Mouse (Mus musculus): Measurements from ENCODE around the gene Prex1. TPM values are rescaled to one million over a fixed set of nuclear protein-coding genes. Genes with fewer than 3 reads are reported as not detected.

Prex1 gene
- polyA plus RNA-seq, 1 experiment from 2014 or later = 10.1 TPM

DNA sequence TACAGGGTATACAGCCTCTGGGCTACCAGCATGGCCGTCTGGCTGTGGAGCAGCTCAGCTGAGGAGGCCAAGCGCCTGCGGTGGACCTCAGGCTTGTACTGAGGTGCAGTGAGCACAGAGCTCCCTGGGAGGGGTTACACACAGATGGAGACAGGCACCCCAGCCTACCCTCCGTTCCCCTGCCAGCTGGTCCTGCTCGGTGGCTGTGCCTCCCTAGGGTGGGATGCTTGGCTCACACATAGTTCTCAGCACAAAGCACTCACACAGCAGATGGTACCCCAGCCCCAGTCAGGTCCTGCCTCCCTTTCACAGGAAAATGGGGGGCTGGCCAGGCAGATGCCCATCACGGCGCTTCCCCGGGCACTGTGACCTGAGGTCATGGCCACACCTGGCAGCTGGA, 163.8 kb downstream of the Prex1 start:
- Histone ChIP-seq H3K4me1 (ENCODE audit: control insufficient read depth, insufficient read depth, low read length) (peaks cover 12% of the 10 kb centered on the region), H3K27ac (ENCODE audit: low read depth, low read length) (no peak overlapping the region), H3K36me3 (ENCODE audit: control insufficient read depth, insufficient read depth, low read length) (no peaks in the 10 kb centered on the region), H3K4me3 (ENCODE audit: low read depth, low read length) (no peak overlapping the region), H3K9ac (ENCODE audit: low read depth, low read length) (no peak overlapping the region), H3K4me2 (no peak overlapping the region), H3K9me3 (replicated peaks; ENCODE audit: control insufficient read depth, low read length) (no peaks in the 10 kb centered on the region), H3K27me3 (ENCODE audit: control insufficient read depth, insufficient read depth, low read length) (no peaks in the 10 kb centered on the region)
- ATAC-seq (replicated peaks; ENCODE audit: insufficient number of reproducible peaks, low FRiP score, low TSS enrichment) = no peak
- WGBS (ENCODE audit: insufficient replicate concordance) = 82% methylated on average over 8 of the region's 8 CpGs

DNA sequence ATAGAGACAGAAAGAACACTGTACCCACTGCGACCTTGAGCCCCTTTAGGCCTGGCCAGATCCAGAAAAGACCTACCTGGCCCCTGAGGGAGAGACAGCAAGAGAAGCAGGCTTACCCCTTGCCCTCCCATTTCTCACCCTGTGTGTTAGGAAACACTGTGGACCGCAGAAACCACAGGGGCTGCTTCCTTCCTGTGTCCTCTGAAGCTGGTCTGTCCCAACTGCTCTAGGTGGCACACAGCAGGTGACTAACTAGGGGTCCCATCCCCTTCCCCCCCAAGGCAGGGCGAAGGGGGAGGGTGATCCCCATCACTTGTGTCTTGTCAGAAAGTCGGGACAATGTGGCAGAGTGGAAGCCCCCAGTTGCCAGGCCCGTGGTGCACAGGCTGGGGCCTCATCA, 164.6 kb downstream of the Prex1 start:
- ATAC-seq (replicated peaks; ENCODE audit: insufficient number of reproducible peaks, low FRiP score, low TSS enrichment) = no peak
- WGBS (ENCODE audit: insufficient replicate concordance) = 78% methylated on average over 5 of the region's 5 CpGs

DNA sequence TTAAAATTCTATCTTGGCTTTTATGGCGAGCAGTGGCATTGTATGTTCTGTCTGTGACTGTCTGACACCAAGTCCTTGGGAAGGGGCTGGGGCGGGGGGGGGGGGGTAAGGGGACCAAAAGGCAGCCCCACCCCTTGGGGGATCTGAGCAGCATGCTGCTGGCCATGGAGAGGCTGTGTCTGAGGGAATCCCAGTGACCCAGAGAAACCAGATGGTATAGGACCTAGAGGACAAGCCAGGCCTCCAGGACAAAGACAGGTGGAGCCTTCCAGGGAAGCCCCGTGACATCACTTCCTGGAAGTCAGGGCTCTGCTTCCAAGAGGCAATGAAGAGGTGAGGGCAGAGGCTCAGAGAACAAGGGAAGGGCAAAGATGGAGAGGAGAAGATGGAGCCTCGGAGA, 168.1 kb downstream of the Prex1 start:
- H3K27ac ChIP-seq (ENCODE audit: low read depth, low read length) = no peak overlapping the region
- H3K4me1 ChIP-seq (ENCODE audit: control insufficient read depth, insufficient read depth, low read length) = no peaks in the 10 kb centered on the region
- no peaks in the 10 kb centered on the region for H3K9me3 ChIP-seq (replicated peaks; ENCODE audit: control insufficient read depth, low read length)
- H3K27me3 ChIP-seq (ENCODE audit: control insufficient read depth, insufficient read depth, low read length) = no peaks in the 10 kb centered on the region
- ATAC-seq (replicated peaks; ENCODE audit: insufficient number of reproducible peaks, low FRiP score, low TSS enrichment) = no peak
- H3K4me2 ChIP-seq = no peak overlapping the region
- H3K4me3 ChIP-seq (ENCODE audit: low read depth, low read length) = no peak overlapping the region
- no peaks in the 10 kb centered on the region for H3K36me3 ChIP-seq (ENCODE audit: control insufficient read depth, insufficient read depth, low read length)
- 77% methylated on average over 4 of the region's 4 CpGs for WGBS (ENCODE audit: insufficient replicate concordance)
- peak overlapping the region; percentile 24; the same call in 1 of the 2 replicates for H3K9ac ChIP-seq (ENCODE audit: low read depth, low read length)

More for the DNA sequence above, 164.6 kb downstream of the Prex1 start:
- H3K27ac ChIP-seq (ENCODE audit: low read depth, low read length) = no peak overlapping the region
- H3K27me3 ChIP-seq (ENCODE audit: control insufficient read depth, insufficient read depth, low read length) = no peaks in the 10 kb centered on the region
- H3K9me3 ChIP-seq (replicated peaks; ENCODE audit: control insufficient read depth, low read length) = no peaks in the 10 kb centered on the region
- H3K4me1 ChIP-seq (ENCODE audit: control insufficient read depth, insufficient read depth, low read length) = peaks cover 12% of the 10 kb centered on the region
- H3K4me3 ChIP-seq (ENCODE audit: low read depth, low read length) = no peak overlapping the region
- no peak overlapping the region for H3K9ac ChIP-seq (ENCODE audit: low read depth, low read length)
- H3K4me2 ChIP-seq = no peak overlapping the region
- H3K36me3 ChIP-seq (ENCODE audit: control insufficient read depth, insufficient read depth, low read length) = no peaks in the 10 kb centered on the region

DNA sequence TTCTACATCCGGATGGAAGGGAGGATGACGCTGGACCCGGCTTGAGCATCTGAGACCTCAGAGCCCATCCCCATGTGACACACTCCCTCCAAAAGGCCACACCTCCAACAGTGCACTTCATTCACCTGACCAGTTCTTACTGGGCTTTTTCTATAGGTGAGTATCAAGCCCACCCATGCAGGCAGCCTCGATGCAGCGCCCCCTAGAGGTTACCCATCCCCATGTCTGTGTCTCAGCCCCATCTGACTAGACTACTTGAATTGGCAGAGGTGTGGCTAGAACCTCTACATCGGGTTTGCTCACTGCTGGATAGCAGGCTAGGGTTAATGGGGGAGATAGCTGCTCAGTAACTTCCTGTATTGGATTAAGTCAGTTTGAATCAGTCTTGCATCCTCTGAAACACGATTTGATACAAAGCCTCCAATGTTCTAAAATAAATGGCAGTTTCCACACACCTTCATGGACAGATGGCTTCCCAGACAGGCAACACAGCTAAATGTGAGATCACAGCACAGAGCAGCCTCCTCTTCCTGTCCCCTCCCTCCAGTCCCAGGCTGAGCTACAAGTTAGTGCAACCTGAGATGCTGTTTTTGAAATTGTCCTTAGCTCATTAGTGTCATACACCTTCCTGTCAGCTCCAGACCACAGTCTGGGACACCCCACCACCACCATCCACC, 168.9 kb downstream of the Prex1 start:
- H3K27ac ChIP-seq (ENCODE audit: low read depth, low read length) = no peak overlapping the region
- no peak overlapping the region for H3K9ac ChIP-seq (ENCODE audit: low read depth, low read length)
- H3K4me2 ChIP-seq = no peak overlapping the region
- ATAC-seq (replicated peaks; ENCODE audit: insufficient number of reproducible peaks, low FRiP score, low TSS enrichment) = no peak
- 47% methylated on average over 7 of the region's 7 CpGs for WGBS (ENCODE audit: insufficient replicate concordance)
- no peaks in the 10 kb centered on the region for H3K27me3 ChIP-seq (ENCODE audit: control insufficient read depth, insufficient read depth, low read length)
- H3K4me3 ChIP-seq (ENCODE audit: low read depth, low read length) = no peak overlapping the region
- no peaks in the 10 kb centered on the region for H3K9me3 ChIP-seq (replicated peaks; ENCODE audit: control insufficient read depth, low read length)
- H3K36me3 ChIP-seq (ENCODE audit: control insufficient read depth, insufficient read depth, low read length) = no peaks in the 10 kb centered on the region
- no peaks in the 10 kb centered on the region for H3K4me1 ChIP-seq (ENCODE audit: control insufficient read depth, insufficient read depth, low read length)

DNA sequence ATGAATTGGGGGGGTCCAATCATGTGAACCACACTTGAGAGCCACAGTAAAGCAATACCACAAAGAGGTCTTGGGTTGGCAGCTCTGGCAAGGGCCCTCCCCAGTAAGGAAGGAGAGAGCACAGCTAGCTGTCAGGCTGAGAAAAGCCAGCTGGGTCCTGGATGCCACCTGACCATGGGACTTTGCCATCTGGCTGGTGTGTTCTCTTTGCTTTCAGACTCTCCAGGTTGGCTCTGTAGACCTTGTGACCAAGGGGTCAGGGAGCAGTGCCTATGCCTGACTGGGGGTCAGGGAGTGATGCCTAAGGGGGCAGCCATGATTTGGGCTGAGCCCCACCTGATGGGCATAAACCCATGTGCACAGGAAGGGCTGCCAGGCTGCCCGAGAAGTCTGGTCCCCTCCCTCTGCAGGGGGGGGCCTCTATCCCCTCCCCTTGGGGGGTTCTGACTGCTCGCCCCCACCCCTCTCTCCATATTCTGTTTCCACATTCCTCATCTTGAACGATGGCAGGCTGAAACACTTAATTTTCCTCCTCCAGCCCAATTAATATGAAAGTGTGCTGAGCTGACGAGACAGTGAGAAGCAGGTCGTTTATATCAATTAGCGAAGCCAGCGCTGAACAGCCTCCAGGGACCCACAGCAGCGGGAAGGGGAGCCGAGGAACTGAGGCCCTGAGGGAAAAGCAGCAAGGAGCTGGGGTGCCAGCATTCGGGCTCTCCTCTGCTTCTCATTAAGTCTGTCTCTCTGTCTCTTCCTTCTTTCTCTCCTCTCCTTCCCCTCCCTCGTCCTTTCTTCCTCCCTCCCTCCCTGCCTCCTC, 172.3 kb downstream of the Prex1 start:
- no peaks in the 10 kb centered on the region for H3K4me1 ChIP-seq (ENCODE audit: control insufficient read depth, insufficient read depth, low read length)
- no peak overlapping the region for H3K27ac ChIP-seq (ENCODE audit: low read depth, low read length)
- no peak overlapping the region for H3K4me3 ChIP-seq (ENCODE audit: low read depth, low read length)
- no peak for ATAC-seq (replicated peaks; ENCODE audit: insufficient number of reproducible peaks, low FRiP score, low TSS enrichment)
- no peaks in the 10 kb centered on the region for H3K9me3 ChIP-seq (replicated peaks; ENCODE audit: control insufficient read depth, low read length)
- 40% methylated on average over 11 of the region's 11 CpGs for WGBS (ENCODE audit: insufficient replicate concordance)
- no peaks in the 10 kb centered on the region for H3K27me3 ChIP-seq (ENCODE audit: control insufficient read depth, insufficient read depth, low read length)
- H3K36me3 ChIP-seq (ENCODE audit: control insufficient read depth, insufficient read depth, low read length) = no peaks in the 10 kb centered on the region
- no peak overlapping the region for H3K9ac ChIP-seq (ENCODE audit: low read depth, low read length)
- H3K4me2 ChIP-seq = no peak overlapping the region

DNA sequence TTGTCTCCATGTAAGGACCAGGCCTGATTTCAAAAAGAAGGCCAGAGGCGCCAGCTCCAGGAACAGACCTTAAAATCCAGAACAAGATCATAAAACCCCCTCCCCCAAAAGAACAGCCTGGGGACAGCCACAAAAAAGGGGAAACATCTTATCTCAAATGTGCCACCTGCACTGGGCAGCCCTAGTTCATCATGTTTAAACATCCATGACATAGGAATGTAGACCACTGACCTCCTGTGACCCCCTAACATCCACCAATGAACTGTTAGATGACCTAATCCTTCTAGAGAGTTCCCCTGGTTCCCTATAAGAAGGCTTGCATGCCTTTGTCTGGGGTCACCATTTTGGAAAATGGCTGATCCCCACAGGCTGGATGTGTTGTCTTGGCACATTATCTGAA, 173.4 kb downstream of the Prex1 start:
- Histone ChIP-seq H3K4me1 (ENCODE audit: control insufficient read depth, insufficient read depth, low read length) (no peaks in the 10 kb centered on the region), H3K9me3 (replicated peaks; ENCODE audit: control insufficient read depth, low read length) (no peaks in the 10 kb centered on the region), H3K4me2 (no peak overlapping the region), H3K27ac (ENCODE audit: low read depth, low read length) (no peak overlapping the region), H3K9ac (ENCODE audit: low read depth, low read length) (no peak overlapping the region), H3K27me3 (ENCODE audit: control insufficient read depth, insufficient read depth, low read length) (no peaks in the 10 kb centered on the region), H3K4me3 (ENCODE audit: low read depth, low read length) (no peak overlapping the region), H3K36me3 (ENCODE audit: control insufficient read depth, insufficient read depth, low read length) (no peaks in the 10 kb centered on the region)
- WGBS (ENCODE audit: insufficient replicate concordance) = 70% methylated on average over 1 of the region's 1 CpGs
- ATAC-seq (replicated peaks; ENCODE audit: insufficient number of reproducible peaks, low FRiP score, low TSS enrichment) = no peak

DNA sequence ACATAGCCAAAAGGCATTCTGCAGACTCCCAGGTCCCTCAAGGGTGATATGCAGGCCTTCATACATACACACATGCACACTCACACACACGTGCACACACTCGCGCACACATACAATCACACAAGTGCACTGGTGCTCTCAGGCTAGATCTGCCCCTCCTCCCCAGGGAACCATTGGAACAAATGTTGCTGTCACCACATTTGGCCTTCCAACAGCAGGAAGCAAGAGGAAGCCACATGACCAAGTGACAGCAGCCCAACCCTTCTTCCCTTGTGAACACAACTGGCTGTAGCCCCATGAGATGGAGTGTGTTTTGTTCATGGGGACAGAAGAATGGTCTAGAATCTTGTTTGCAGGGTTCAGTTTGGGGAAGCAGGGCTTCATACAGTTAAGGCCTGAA, 176.7 kb downstream of the Prex1 start:
- 83% methylated on average over 3 of the region's 3 CpGs for WGBS (ENCODE audit: insufficient replicate concordance)
- no peaks in the 10 kb centered on the region; the same call in 1 of the 2 replicates for H3K9me3 ChIP-seq (replicated peaks; ENCODE audit: control insufficient read depth, low read length)
- H3K4me1 ChIP-seq (ENCODE audit: control insufficient read depth, insufficient read depth, low read length) = no peaks in the 10 kb centered on the region
- no peaks in the 10 kb centered on the region for H3K36me3 ChIP-seq (ENCODE audit: control insufficient read depth, insufficient read depth, low read length)
- H3K4me3 ChIP-seq (ENCODE audit: low read depth, low read length) = no peak overlapping the region
- no peak overlapping the region for H3K4me2 ChIP-seq
- ATAC-seq (replicated peaks; ENCODE audit: insufficient number of reproducible peaks, low FRiP score, low TSS enrichment) = no peak
- no peak overlapping the region for H3K9ac ChIP-seq (ENCODE audit: low read depth, low read length)
- H3K27me3 ChIP-seq (ENCODE audit: control insufficient read depth, insufficient read depth, low read length) = no peaks in the 10 kb centered on the region
- H3K27ac ChIP-seq (ENCODE audit: low read depth, low read length) = no peak overlapping the region

DNA sequence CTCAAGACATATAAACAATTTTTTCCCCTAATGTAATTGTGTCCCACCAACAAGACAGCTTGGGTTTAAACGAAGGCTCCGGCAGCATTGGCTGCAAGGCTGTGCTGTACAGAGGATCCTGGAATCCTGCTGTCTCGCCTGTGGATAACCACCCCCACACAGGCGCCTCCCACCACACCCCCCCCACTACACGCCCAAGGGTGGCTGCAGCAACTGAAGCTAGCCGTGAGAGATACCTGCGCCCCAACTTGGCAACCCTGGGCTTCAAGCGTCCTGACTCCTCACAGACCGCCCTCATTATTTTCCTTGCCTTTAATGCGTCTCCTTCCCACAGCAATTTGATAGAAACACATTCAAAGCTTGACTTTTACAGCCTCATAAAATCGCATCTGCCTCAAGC, 178.1 kb downstream of the Prex1 start:
- Histone ChIP-seq H3K4me1 (ENCODE audit: control insufficient read depth, insufficient read depth, low read length) (no peaks in the 10 kb centered on the region), H3K27me3 (ENCODE audit: control insufficient read depth, insufficient read depth, low read length) (no peaks in the 10 kb centered on the region), H3K36me3 (ENCODE audit: control insufficient read depth, insufficient read depth, low read length) (no peaks in the 10 kb centered on the region), H3K9ac (ENCODE audit: low read depth, low read length) (no peak overlapping the region), H3K4me3 (ENCODE audit: low read depth, low read length) (no peak overlapping the region), H3K4me2 (no peak overlapping the region), H3K27ac (ENCODE audit: low read depth, low read length) (no peak overlapping the region), H3K9me3 (replicated peaks; ENCODE audit: control insufficient read depth, low read length) (no peaks in the 10 kb centered on the region; the same call in 1 of the 2 replicates)
- WGBS (ENCODE audit: insufficient replicate concordance) = 87% methylated on average over 11 of the region's 11 CpGs
- ATAC-seq (replicated peaks; ENCODE audit: insufficient number of reproducible peaks, low FRiP score, low TSS enrichment) = no peak

Data from heart, embryonic 11.5 days (tissue).